Mouse (Mus musculus): ENCODE measurements around the gene Pnma3. TPM values are rescaled to one million over a fixed set of nuclear protein-coding genes. Genes with fewer than 3 reads are reported as not detected.
A peak's percentile ranks its signal among the peaks of the same experiment; 100 is the strongest.
"Not testable (repeated sequence)": the region's sequence is repeated elsewhere in the genome, so short reads cannot be mapped to it uniquely, and the experiment has no call there.

Gene Pnma3
- polyA plus RNA-seq (2015; fragmentation: Nextera tagmentation; extraction: Ambion mirVana) = 4.9 and 5.0 TPM in 2 replicates

- H3K27me3 ChIP-seq (replicated peaks) = no peaks in the 10 kb centered on the region
- H3K36me3 ChIP-seq (replicated peaks) = no peaks in the 10 kb centered on the region
- peak within 1 kb of the TSS; percentile 55 for H3K9ac ChIP-seq
- H3K27ac ChIP-seq = peak within 1 kb of the TSS; percentile 54; the same call in 1 of the 2 replicates
- no peaks in the 10 kb centered on the region for H3K4me1 ChIP-seq
- no peaks in the 10 kb centered on the region for H3K9me3 ChIP-seq
- 26% methylated on average over 7 of the region's 7 CpGs for WGBS
- H3K4me3 ChIP-seq = peak within 1 kb of the TSS; percentile 43
- peak within 1 kb of the TSS; percentile 68 for H3K4me2 ChIP-seq
- peak; percentile 78 for ATAC-seq (replicated peaks)
Measured at GRCm38 (mm10) chrX:73064415-73064793, at the start of gene Pnma3. Gene Pnma3 (plus strand): TSS chrX:73064787.

GRCm38 (mm10) chrX:73037003-73037402 lies 27.6 kb upstream of the Pnma3 start, which contains the start of gene Pnma5:
Gene Pnma5 (minus strand): TSS chrX:73037103.
- no peak for ATAC-seq (replicated peaks)
- Histone ChIP-seq H3K4me1 (no peaks in the 10 kb centered on the region), H3K9ac (no peak within 1 kb of the TSS), H3K9me3 (no peaks in the 10 kb centered on the region), H3K4me2 (no peak within 1 kb of the TSS), H3K27me3 (replicated peaks) (no peaks in the 10 kb centered on the region), H3K27ac (no peak within 1 kb of the TSS), H3K36me3 (replicated peaks) (no peaks in the 10 kb centered on the region), H3K4me3 (no peak within 1 kb of the TSS)
- WGBS = 96% methylated on average over 1 of the region's 1 CpGs

DNA sequence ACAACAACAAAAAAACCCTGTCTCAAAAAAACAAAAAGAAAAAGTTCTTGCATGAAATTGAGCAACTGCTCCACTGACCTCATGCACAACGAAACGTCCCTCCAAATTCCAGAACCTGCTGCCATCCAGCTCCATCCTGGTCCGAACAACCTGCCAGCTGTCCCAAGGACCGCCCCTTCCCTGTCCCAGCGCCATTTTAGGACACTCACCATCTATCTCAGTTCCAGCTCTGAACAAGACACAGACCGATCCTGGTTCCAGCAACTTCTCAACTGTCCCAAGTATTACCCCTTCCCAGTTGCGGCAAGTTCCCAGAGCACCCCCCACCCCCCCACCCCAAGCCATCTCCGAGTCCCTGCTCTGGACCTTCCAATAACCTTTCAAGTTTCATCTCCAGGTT lies 25.8 kb upstream of the Pnma3 start:
- Histone ChIP-seq H3K9ac (no peak overlapping the region), H3K4me2 (no peak overlapping the region), H3K36me3 (replicated peaks) (no peaks in the 10 kb centered on the region), H3K27me3 (replicated peaks) (no peaks in the 10 kb centered on the region), H3K9me3 (no peaks in the 10 kb centered on the region), H3K4me3 (no peak overlapping the region), H3K27ac (no peak overlapping the region), H3K4me1 (no peaks in the 10 kb centered on the region)
- ATAC-seq (replicated peaks) = no peak
- WGBS = 74% methylated on average over 8 of the region's 8 CpGs

GRCm38 (mm10) chrX:73039666-73040065 lies 24.9 kb upstream of the Pnma3 start:
- Histone ChIP-seq H3K4me1 (no peaks in the 10 kb centered on the region), H3K27ac (no peak overlapping the region), H3K9ac (no peak overlapping the region), H3K36me3 (replicated peaks) (no peaks in the 10 kb centered on the region), H3K4me2 (no peak overlapping the region), H3K9me3 (no peaks in the 10 kb centered on the region), H3K4me3 (no peak overlapping the region), H3K27me3 (replicated peaks) (no peaks in the 10 kb centered on the region)
- WGBS = 84% methylated on average over 12 of the region's 12 CpGs
- ATAC-seq (replicated peaks) = no peak

DNA sequence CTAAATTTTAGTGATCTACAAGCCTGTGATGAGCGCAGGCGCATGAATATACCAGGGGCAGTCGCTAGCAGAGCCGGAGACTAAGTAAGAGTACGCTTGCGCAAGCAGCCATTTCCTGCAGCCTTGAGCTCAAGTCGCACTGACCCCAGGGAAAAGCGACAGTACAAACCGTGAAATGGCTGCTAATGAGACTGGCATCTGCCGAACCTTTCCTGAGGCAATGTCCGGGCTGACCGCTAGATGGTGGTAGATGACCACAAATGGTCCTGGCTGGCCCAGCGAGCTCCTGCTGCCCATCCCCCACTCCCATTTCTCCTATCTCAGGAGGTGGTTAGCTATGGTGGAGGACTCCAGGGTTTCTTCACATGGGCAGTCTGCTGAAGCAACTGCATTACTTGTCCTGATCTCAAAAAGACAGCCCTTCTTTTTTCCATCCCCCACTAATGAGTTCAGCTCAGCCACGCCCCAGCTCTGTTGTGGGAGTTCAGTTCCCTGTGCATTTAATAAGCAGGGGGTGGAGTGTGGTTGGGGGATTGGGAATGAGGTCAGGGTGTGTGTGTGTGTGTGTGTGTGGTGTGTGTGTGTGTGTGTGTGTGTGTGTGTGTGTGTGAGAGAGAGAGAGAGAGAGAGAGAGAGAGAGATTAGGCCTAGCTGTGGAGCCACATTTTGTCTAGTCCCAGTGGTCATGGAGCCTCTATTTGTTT lies 10.6 kb upstream of the Pnma3 start:
- no peak overlapping the region for H3K9ac ChIP-seq
- peak; percentile 98 for ATAC-seq (replicated peaks)
- H3K4me1 ChIP-seq = no peaks in the 10 kb centered on the region
- peak overlapping the region; percentile 28 for H3K4me2 ChIP-seq
- H3K27ac ChIP-seq = peak overlapping the region; percentile 69
- no peaks in the 10 kb centered on the region for H3K27me3 ChIP-seq (replicated peaks)
- no peaks in the 10 kb centered on the region for H3K9me3 ChIP-seq
- no peaks in the 10 kb centered on the region for H3K36me3 ChIP-seq (replicated peaks)
- 14% methylated on average over 14 of the region's 14 CpGs for WGBS
- no peak overlapping the region for H3K4me3 ChIP-seq

- Histone ChIP-seq H3K9ac (no peak overlapping the region), H3K27me3 (replicated peaks) (no peaks in the 10 kb centered on the region), H3K27ac (no peak overlapping the region), H3K9me3 (no peaks in the 10 kb centered on the region), H3K36me3 (replicated peaks) (no peaks in the 10 kb centered on the region), H3K4me1 (no peaks in the 10 kb centered on the region), H3K4me3 (no peak overlapping the region), H3K4me2 (no peak overlapping the region)
- no peak for ATAC-seq (replicated peaks)
- WGBS = 87% methylated on average over 1 of the region's 1 CpGs
Measured at GRCm38 (mm10) chrX:73061528-73061927, 3.1 kb upstream of the Pnma3 start.

GRCm38 (mm10) chrX:73062323-73062722 lies 2.3 kb upstream of the Pnma3 start:
- H3K4me2 ChIP-seq = no peak overlapping the region
- no peaks in the 10 kb centered on the region for H3K27me3 ChIP-seq (replicated peaks)
- no peaks in the 10 kb centered on the region for H3K4me1 ChIP-seq
- no peaks in the 10 kb centered on the region for H3K36me3 ChIP-seq (replicated peaks)
- 50% methylated on average over 5 of the region's 5 CpGs for WGBS
- H3K9me3 ChIP-seq = no peaks in the 10 kb centered on the region
- no peak overlapping the region for H3K4me3 ChIP-seq
- no peak overlapping the region for H3K27ac ChIP-seq
- ATAC-seq (replicated peaks) = no peak
- H3K9ac ChIP-seq = no peak overlapping the region

DNA sequence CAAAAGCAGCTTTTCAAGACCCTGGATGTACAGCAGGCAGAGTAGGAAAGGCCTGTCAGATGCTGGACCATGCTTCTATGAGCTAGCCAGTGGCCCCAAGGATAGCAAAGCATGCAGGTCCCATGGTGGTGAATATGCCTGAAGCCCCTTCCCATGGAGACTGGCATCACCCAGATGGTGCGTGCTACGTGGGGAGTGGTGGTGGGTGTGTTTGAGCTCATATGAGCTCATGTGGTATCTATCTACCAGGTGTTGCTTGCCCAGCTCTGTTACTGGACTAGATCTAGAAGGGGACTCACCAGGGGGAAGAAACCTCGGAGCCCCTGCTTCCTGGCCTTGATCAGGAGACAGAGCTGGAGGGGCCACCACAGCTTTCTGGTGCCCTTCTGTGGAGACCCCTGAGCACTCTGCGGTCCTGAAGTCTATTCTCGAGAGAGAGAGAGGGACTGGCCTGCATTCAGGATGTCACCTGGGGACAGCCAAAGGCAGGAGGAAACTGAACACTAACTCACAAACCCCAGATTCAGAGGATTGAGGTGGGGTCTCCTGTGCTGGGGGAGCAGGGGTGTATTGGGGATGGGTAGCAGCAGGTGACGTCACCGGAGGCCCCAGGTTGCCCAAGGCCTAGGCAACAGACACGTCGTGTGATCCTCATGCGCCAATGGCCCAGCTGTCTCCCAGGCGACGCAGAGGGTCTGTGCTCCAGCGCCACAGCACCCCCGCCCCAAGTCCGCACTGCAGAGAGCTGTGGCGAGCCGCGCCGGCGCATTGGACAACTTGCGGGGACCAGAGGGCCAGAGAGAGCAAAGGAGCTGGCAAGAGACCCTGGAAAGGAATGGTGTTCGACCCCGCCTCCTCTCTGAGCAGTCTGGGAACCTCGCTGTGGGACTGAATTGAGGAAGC lies 824 bp upstream of the Pnma3 start:
- H3K4me1 ChIP-seq = no peaks in the 10 kb centered on the region
- H3K4me3 ChIP-seq = peak overlapping the region; percentile 43
- peak; percentile 94 for ATAC-seq (replicated peaks)
- H3K27me3 ChIP-seq (replicated peaks) = no peaks in the 10 kb centered on the region
- peak overlapping the region; percentile 54; the same call in 1 of the 2 replicates for H3K27ac ChIP-seq
- WGBS = 30% methylated on average over 24 of the region's 24 CpGs
- H3K9ac ChIP-seq = peak overlapping the region; percentile 55
- no peaks in the 10 kb centered on the region for H3K9me3 ChIP-seq
- no peaks in the 10 kb centered on the region for H3K36me3 ChIP-seq (replicated peaks)
- H3K4me2 ChIP-seq = peak overlapping the region; percentile 68

GRCm38 (mm10) chrX:73066765-73067312 lies 2.3 kb downstream of the Pnma3 start:
- H3K4me1 ChIP-seq; ATAC-seq (replicated peaks); H3K9ac ChIP-seq; H3K9me3 ChIP-seq; H3K36me3 ChIP-seq (replicated peaks); H3K4me2 ChIP-seq; H3K27me3 ChIP-seq (replicated peaks); H3K27ac ChIP-seq; H3K4me3 ChIP-seq: not testable (repeated sequence)
- 73% methylated on average over 2 of the region's 5 CpGs for WGBS

- H3K27me3 ChIP-seq (replicated peaks); H3K9ac ChIP-seq; H3K36me3 ChIP-seq (replicated peaks); H3K9me3 ChIP-seq; H3K27ac ChIP-seq; H3K4me1 ChIP-seq; ATAC-seq (replicated peaks); H3K4me3 ChIP-seq; H3K4me2 ChIP-seq: not testable (repeated sequence)
- WGBS = 80% methylated on average over 19 of the region's 19 CpGs
Measured at GRCm38 (mm10) chrX:73082267-73083055, 17.9 kb downstream of the Pnma3 start, which contains the start of gene Xlr4a. Gene Xlr4a (minus strand): TSS chrX:73082478.

DNA sequence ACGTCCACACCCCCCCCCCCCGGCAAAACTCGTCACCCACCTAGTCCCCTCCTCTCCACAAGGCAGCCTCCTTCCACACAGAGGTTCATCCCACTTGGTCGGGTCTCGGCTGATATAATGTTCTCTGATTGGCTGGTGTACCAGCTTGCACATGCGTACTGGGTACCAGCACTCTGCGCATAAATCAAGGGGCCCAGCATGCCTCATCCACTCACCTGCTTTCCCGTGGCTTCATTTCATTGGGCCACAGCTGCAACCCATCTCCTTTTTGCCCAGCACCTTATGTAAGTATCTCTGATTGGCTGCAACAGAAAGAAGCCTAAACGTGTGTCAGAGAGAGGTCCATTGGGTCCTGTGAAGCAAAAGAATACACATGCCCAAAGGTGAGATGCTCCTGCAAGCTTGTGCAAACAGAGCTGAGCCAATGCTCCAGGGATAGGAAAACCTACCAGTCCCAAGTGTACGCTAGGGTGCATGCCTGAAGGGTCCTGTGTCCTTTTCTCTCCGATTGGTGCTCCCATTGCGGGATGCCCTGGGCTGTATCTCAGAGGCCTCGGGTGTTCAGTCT lies 32.4 kb downstream of the Pnma3 start, which contains the start of gene Xlr3a:
TSS of gene Xlr3a (minus strand) at position 155 of the 568 bp plus-strand sequence.
- H3K4me3 ChIP-seq; H3K27ac ChIP-seq; H3K27me3 ChIP-seq (replicated peaks); ATAC-seq (replicated peaks); H3K9me3 ChIP-seq; H3K4me1 ChIP-seq; H3K4me2 ChIP-seq; H3K36me3 ChIP-seq (replicated peaks); H3K9ac ChIP-seq: not testable (repeated sequence)
- WGBS = 81% methylated on average over 13 of the region's 13 CpGs

All from midbrain, embryonic 15.5 days (tissue).